Mouse (Mus musculus) G1E (cell line): ENCODE data around the gene Thsd4.

Source experiments
- CTCF ChIP-seq: IDR thresholded peaks from 2 replicates; pipeline ENCODE4 v1.5.1; 2012; ENCODE audit warnings: low read depth, low read length, inconsistent platforms, mixed read lengths
- GATA1 ChIP-seq: IDR thresholded peaks from 2 replicates; pipeline ENCODE4 v1.6.1; 2012; ENCODE audit warnings: borderline replicate concordance, low read length, inconsistent platforms, mixed read lengths
- GATA2 ChIP-seq: IDR thresholded peaks from 2 replicates; pipeline ENCODE4 v1.6.1; 2012; ENCODE audit warnings: low read depth, low read length, inconsistent platforms, borderline replicate concordance
- POLR2AphosphoS5 ChIP-seq: IDR thresholded peaks from 2 replicates; pipeline ENCODE4 v1.6.1; 2012; ENCODE audit warnings: low read depth, low read length, inconsistent platforms; ENCODE audit not compliant: insufficient replicate concordance
- TAL1 ChIP-seq: conservative IDR thresholded peaks from 2 replicates; pipeline ENCODE4 v1.6.1; 2012; ENCODE audit warnings: low read depth, low read length, inconsistent platforms, mixed read lengths

DNA sequence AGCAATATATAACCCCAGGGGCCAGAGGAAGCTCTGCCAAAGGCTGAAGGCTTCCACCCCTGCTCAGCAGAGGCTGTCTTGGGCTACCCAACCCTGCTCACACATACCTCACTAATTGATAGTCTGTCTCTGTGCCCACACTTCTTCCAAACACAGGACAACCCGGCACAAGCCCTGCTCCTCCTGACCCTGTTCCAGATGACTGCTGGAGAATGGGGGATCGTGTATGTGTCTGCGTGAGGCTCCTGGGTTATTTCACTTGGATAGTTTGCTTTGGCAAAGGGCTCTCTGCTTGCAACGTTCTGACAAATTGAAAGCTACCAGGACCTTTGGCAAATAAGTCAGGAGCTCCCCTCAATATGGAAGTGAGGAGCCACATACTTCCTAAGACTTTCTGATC lies 33.0 kb downstream of the Thsd4 start:
- TF ChIP-seq CTCF (no peak), GATA1 (no peak), TAL1 (no peak), GATA2 (no peak), POLR2AphosphoS5 (no peak)
